Mouse (Mus musculus) megakaryocyte, embryonic 14.5 days (primary cell): Measurements from ENCODE around the gene Rab3il1. TPM values are rescaled to one million over a fixed set of nuclear protein-coding genes. Genes with fewer than 3 reads are reported as not detected.

Source experiments
- H3K27me3 ChIP-seq: replicated peaks from 2 replicates; pipeline ENCODE3; 2012; ENCODE audit warnings: inconsistent platforms
- H3K36me3 ChIP-seq: replicated peaks from 2 replicates; pipeline ENCODE3; 2012; ENCODE audit warnings: low read length, inconsistent platforms, mixed read lengths
- H3K4me1 ChIP-seq: 2 replicates; pipeline ENCODE4 v1.6.1; 2012; ENCODE audit warnings: inconsistent platforms
- H3K4me3 ChIP-seq: replicated peaks from 2 replicates; pipeline ENCODE3; 2012; ENCODE audit warnings: moderate library complexity, mild to moderate bottlenecking, inconsistent platforms
- H3K9me3 ChIP-seq: 2 replicates; pipeline ENCODE4 v1.6.1; 2012; ENCODE audit warnings: inconsistent platforms
- FLI1 ChIP-seq: IDR thresholded peaks from 2 replicates; pipeline ENCODE4 v1.6.1; 2012; ENCODE audit warnings: low read length, inconsistent platforms, mixed read lengths
- GATA1 ChIP-seq: IDR thresholded peaks from 3 replicates; pipeline ENCODE4 v1.6.1; 2012; ENCODE audit warnings: mixed read lengths, low read length, inconsistent platforms, borderline replicate concordance
- polyA plus RNA-seq: library from polyadenylated mRNA; stranded (reverse); fragments of >175 nt; gene quantifications from 2 replicates; pipeline ENCODE4 v1.2.3, GENCODE M21; 2012; ENCODE audit warnings: low replicate concordance; ENCODE audit not compliant: insufficient read depth

Rab3il1 gene
- polyA plus RNA-seq, 1 experiment: 8.8 TPM

- TF ChIP-seq GATA1 (no peak), FLI1 (no peak)
- Histone ChIP-seq H3K9me3 (no peaks in the 10 kb centered on the region), H3K36me3 (peaks cover 1% of the 10 kb centered on the region), H3K4me1 (peaks cover 85% of the 10 kb centered on the region), H3K27me3 (peaks cover 55% of the 10 kb centered on the region), H3K4me3 (peak overlapping the region; percentile 23)
Observed at GRCm38 (mm10) chr19:10023304-10023758, 21.9 kb downstream of the Rab3il1 start.

GRCm38 (mm10) chr19:10025169-10025875 lies 23.9 kb downstream of the Rab3il1 start:
- H3K27me3 ChIP-seq: peaks cover 54% of the 10 kb centered on the region
- no peaks in the 10 kb centered on the region for H3K9me3 ChIP-seq
- H3K36me3 ChIP-seq: peaks cover 2% of the 10 kb centered on the region
- peaks cover 80% of the 10 kb centered on the region for H3K4me1 ChIP-seq
- peak overlapping the region; percentile 53 for H3K4me3 ChIP-seq
- no peak for TF ChIP-seq GATA1
- TF ChIP-seq FLI1: no peak

- TF ChIP-seq FLI1: no peak
- TF ChIP-seq GATA1: no peak
- Histone ChIP-seq H3K4me3 (no peak overlapping the region), H3K36me3 (peaks cover 2% of the 10 kb centered on the region), H3K9me3 (no peaks in the 10 kb centered on the region), H3K27me3 (peaks cover 65% of the 10 kb centered on the region), H3K4me1 (peaks cover 81% of the 10 kb centered on the region)
Observed at GRCm38 (mm10) chr19:10029746-10030145, 28.3 kb downstream of the Rab3il1 start.

GRCm38 (mm10) chr19:10033211-10033973 lies 31.9 kb downstream of the Rab3il1 start:
- Histone ChIP-seq H3K36me3 (peaks cover under 1% of the 10 kb centered on the region), H3K9me3 (no peaks in the 10 kb centered on the region), H3K4me3 (no peak overlapping the region), H3K27me3 (peaks cover 72% of the 10 kb centered on the region), H3K4me1 (peaks cover 64% of the 10 kb centered on the region)
- TF ChIP-seq GATA1 (no peak), FLI1 (no peak)

- no peak for TF ChIP-seq GATA1
- TF ChIP-seq FLI1: no peak
- peaks cover 66% of the 10 kb centered on the region for H3K4me1 ChIP-seq
- no peaks in the 10 kb centered on the region for H3K36me3 ChIP-seq
- no peak overlapping the region for H3K4me3 ChIP-seq
- H3K9me3 ChIP-seq: no peaks in the 10 kb centered on the region
- H3K27me3 ChIP-seq: peaks cover 74% of the 10 kb centered on the region
Observed at GRCm38 (mm10) chr19:10034356-10034755, 32.9 kb downstream of the Rab3il1 start.

GRCm38 (mm10) chr19:10034785-10035447 lies 33.4 kb downstream of the Rab3il1 start:
- peaks cover 74% of the 10 kb centered on the region for H3K27me3 ChIP-seq
- H3K4me1 ChIP-seq: peaks cover 65% of the 10 kb centered on the region
- no peak overlapping the region for H3K4me3 ChIP-seq
- TF ChIP-seq GATA1 (no peak), FLI1 (no peak)
- H3K36me3 ChIP-seq: no peaks in the 10 kb centered on the region
- no peaks in the 10 kb centered on the region for H3K9me3 ChIP-seq

- TF ChIP-seq FLI1 (no peak), GATA1 (no peak)
- Histone ChIP-seq H3K27me3 (peaks cover 67% of the 10 kb centered on the region), H3K4me3 (no peak overlapping the region), H3K9me3 (no peaks in the 10 kb centered on the region), H3K36me3 (no peaks in the 10 kb centered on the region), H3K4me1 (peaks cover 59% of the 10 kb centered on the region)
Observed at GRCm38 (mm10) chr19:10037534-10037933, 36.1 kb downstream of the Rab3il1 start.

GRCm38 (mm10) chr19:10038364-10038763 lies 36.9 kb downstream of the Rab3il1 start:
- Histone ChIP-seq H3K4me1 (peaks cover 61% of the 10 kb centered on the region), H3K9me3 (no peaks in the 10 kb centered on the region), H3K4me3 (no peak overlapping the region), H3K27me3 (peaks cover 63% of the 10 kb centered on the region), H3K36me3 (peaks cover 5% of the 10 kb centered on the region)
- TF ChIP-seq GATA1 (no peak), FLI1 (no peak)

- TF ChIP-seq FLI1 (no peak), GATA1 (no peak)
Observed at GRCm38 (mm10) chr19:10038910-10039309, 37.4 kb downstream of the Rab3il1 start.

GRCm38 (mm10) chr19:10039615-10040014 lies 38.1 kb downstream of the Rab3il1 start:
- Histone ChIP-seq H3K36me3 (peaks cover 18% of the 10 kb centered on the region), H3K4me3 (no peak overlapping the region), H3K9me3 (no peaks in the 10 kb centered on the region), H3K4me1 (peaks cover 63% of the 10 kb centered on the region), H3K27me3 (peaks cover 71% of the 10 kb centered on the region)
- TF ChIP-seq GATA1 (no peak), FLI1 (no peak)

More at GRCm38 (mm10) chr19:10038910-10039309, 37.4 kb downstream of the Rab3il1 start:
- Histone ChIP-seq H3K9me3 (no peaks in the 10 kb centered on the region), H3K4me1 (peaks cover 61% of the 10 kb centered on the region), H3K27me3 (peaks cover 66% of the 10 kb centered on the region), H3K4me3 (no peak overlapping the region), H3K36me3 (peaks cover 11% of the 10 kb centered on the region)
